Mouse (Mus musculus): ENCODE measurements around the gene Pcdh7. TPM values are rescaled to one million over a fixed set of nuclear protein-coding genes. Genes with fewer than 3 reads are reported as not detected.

Gene Pcdh7
- polyA plus RNA-seq, 1 experiment: 3.7 TPM

DNA sequence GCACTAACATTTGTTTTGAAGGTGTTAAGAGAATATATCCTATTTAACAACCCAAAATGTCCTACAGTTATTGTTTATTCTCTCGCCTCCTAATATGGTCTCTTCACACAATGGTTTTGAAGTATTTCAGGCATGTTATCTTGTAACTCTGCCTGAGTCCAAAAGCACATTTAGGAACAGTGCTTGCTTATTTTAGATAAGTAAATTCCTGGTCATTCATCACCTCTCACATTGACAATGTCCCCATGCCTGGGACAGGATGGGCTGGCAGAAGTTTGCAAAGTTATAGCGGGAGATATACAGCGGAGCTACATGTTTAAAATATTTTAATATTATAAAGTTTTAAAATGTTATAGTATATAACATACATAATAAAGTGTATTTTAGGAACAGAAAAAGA lies 365.3 kb downstream of the Pcdh7 start:
- no peak overlapping the region for H3K27ac ChIP-seq (ENCODE audit: control insufficient read depth, insufficient read depth, low read depth, low read length, poor library complexity)
- no peaks in the 10 kb centered on the region for H3K4me1 ChIP-seq (ENCODE audit: control insufficient read depth, insufficient read depth, low read length)
- H3K4me3 ChIP-seq (replicated peaks; ENCODE audit: control insufficient read depth, low read depth, low read length): no peak overlapping the region
- 85% methylated on average over 3 of the region's 3 CpGs for WGBS
- TF ChIP-seq POLR2A (IDR thresholded peaks at IDR 0.05; ENCODE audit: borderline replicate concordance, control insufficient read depth, low read depth, low read length): no peak

DNA sequence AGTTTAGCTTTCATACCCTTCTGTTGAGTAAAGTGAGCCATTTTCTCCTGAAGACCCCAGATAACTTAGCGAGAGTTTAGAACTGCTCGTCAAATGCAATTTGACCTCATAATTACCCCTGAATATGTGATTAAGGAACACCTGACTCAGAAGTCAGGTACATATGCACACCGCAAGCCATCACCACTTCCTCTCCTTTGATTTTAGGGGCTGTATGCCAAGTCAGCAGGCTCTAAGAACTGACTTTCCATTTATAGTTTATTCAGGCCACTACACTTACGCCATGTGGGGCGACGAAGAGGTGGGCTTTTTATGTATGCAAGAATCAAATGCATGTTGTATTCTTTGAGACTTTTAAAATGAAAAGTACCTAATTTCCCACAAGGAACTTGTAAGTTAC lies 366.2 kb downstream of the Pcdh7 start:
- WGBS: 26% methylated on average over 6 of the region's 6 CpGs
- H3K4me1 ChIP-seq (ENCODE audit: control insufficient read depth, insufficient read depth, low read length): no peaks in the 10 kb centered on the region
- H3K4me3 ChIP-seq (replicated peaks; ENCODE audit: control insufficient read depth, low read depth, low read length): no peak overlapping the region
- TF ChIP-seq POLR2A (IDR thresholded peaks at IDR 0.05; ENCODE audit: borderline replicate concordance, control insufficient read depth, low read depth, low read length): no peak
- no peak for TF ChIP-seq CTCF (IDR thresholded peaks at IDR 0.05; ENCODE audit: control insufficient read depth, insufficient read depth, low read length)
- no peak overlapping the region for H3K27ac ChIP-seq (ENCODE audit: control insufficient read depth, insufficient read depth, low read depth, low read length, poor library complexity)

DNA sequence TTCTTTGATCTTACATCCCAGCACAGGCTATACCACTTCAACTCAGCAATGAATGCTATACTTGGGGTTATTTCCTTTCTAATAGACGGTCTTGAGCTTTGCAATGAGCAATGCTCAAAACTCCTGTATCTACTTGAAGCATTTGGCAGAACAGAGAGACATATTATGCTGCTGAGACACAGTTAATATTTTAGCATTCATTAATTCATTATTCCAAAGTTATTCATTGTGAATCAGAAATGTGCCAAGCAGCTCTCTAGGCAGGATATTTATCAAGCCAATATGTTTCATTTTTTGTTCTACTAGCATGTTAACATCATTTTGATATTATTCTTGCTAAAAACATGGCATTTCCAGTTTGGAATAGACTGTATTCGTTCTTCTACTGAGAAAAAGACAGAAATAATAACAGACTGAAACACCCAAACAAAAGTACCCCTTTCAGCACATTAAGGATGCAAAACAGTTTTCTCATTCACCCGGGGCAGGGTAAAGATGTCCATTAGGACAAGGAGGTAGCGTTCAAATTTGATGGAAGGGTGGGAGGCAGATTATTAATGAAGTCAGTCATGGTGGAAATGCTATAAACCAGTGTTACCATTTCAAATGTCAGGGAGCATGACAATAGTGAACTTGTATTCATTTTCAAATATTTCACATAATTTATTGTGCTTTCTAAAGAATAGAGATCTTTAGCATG lies 391.0 kb downstream of the Pcdh7 start:
- no peak for TF ChIP-seq CTCF (IDR thresholded peaks at IDR 0.05; ENCODE audit: control insufficient read depth, insufficient read depth, low read length)
- TF ChIP-seq POLR2A (IDR thresholded peaks at IDR 0.05; ENCODE audit: borderline replicate concordance, control insufficient read depth, low read depth, low read length): no peak
- Histone ChIP-seq H3K4me1 (ENCODE audit: control insufficient read depth, insufficient read depth, low read length) (no peaks in the 10 kb centered on the region), H3K27ac (ENCODE audit: control insufficient read depth, insufficient read depth, low read depth, low read length, poor library complexity) (no peak overlapping the region), H3K4me3 (replicated peaks; ENCODE audit: control insufficient read depth, low read depth, low read length) (no peak overlapping the region)
- whole genome bisulfite sequencing: 74% methylated on average over 4 of the region's 4 CpGs

DNA sequence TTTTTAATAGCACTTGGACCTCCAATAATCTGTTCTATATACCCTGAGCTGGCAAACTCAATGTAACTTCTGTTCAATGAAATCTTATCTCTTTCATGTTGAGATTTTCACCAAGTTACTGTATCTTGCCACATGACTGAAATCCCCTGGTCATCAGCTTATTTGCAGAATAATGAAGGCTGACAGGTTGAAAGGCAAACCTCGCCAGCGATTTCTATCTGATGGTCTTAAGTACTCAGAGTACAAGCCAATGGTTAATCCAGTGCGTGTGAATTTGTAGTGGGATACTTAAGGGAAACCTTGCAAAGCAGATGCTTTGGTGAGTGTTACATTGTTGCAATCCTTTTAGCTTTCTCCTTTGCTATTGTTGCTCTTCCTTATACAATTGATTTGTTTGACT lies 398.3 kb downstream of the Pcdh7 start:
- Histone ChIP-seq H3K27ac (ENCODE audit: control insufficient read depth, insufficient read depth, low read depth, low read length, poor library complexity) (no peak overlapping the region), H3K4me3 (replicated peaks; ENCODE audit: control insufficient read depth, low read depth, low read length) (no peak overlapping the region), H3K4me1 (ENCODE audit: control insufficient read depth, insufficient read depth, low read length) (no peaks in the 10 kb centered on the region)
- 76% methylated on average over 3 of the region's 3 CpGs for WGBS
- no peak for TF ChIP-seq CTCF (IDR thresholded peaks at IDR 0.05; ENCODE audit: control insufficient read depth, insufficient read depth, low read length)
- TF ChIP-seq POLR2A (IDR thresholded peaks at IDR 0.05; ENCODE audit: borderline replicate concordance, control insufficient read depth, low read depth, low read length): no peak

DNA sequence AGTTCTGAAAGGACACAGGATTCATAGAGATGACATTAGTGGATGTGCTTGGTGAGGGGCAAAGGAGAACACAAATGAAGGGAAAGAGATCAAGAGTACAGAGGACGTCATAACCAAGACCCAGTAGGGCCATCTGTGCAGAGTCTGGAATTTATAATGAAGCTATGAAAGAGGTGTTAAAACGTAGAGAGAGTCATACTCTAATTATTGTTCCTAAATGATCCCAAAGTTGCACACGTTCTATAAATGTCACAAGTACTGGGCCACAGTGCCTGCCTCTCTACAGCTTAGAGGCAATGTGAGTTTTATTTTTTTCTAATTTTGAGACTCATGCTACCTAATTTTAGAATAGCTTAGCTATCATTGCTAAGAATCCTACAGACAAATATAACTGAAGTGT lies 400.1 kb downstream of the Pcdh7 start:
- WGBS: 77% methylated on average over 3 of the region's 3 CpGs
- TF ChIP-seq POLR2A (IDR thresholded peaks at IDR 0.05; ENCODE audit: borderline replicate concordance, control insufficient read depth, low read depth, low read length): no peak
- no peak for TF ChIP-seq CTCF (IDR thresholded peaks at IDR 0.05; ENCODE audit: control insufficient read depth, insufficient read depth, low read length)

DNA sequence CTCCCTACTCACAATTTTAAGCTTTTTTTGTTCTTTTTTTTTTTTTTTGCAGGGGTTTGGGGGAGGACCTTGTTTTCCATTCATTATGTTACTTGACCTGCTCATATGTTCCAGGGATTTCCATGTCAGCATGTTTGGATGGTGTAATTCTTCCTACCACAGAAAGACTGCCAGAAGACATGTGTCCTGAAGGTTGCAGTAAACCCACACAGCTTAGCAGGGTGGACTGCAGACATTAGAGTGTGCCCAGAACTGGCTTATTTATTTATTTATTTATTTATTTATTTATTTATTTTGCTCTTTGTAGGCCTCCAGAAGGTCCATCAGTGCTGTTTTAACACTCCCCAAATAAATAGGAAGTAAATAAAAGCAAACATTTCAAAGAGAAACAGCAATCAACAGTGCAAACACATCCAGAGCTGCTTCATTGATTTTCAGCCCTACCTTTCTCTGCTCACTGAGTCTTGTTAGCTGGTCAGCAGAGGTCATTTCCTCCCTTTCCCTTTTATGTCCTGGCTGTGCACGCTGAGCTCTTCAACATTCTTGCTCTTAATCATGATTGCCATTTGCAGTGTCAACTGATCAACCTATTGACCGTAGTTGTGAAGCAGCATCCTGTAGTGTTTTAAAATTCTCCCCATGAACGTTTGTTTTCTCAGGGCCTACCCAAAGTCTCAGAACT lies 401.3 kb downstream of the Pcdh7 start:
- TF ChIP-seq POLR2A (IDR thresholded peaks at IDR 0.05; ENCODE audit: borderline replicate concordance, control insufficient read depth, low read depth, low read length) (no peak), CTCF (IDR thresholded peaks at IDR 0.05; ENCODE audit: control insufficient read depth, insufficient read depth, low read length) (no peak)
- no peaks in the 10 kb centered on the region for H3K4me1 ChIP-seq (ENCODE audit: control insufficient read depth, insufficient read depth, low read length)
- WGBS: 64% methylated on average over 3 of the region's 3 CpGs

More for the DNA sequence above, 400.1 kb downstream of the Pcdh7 start:
- Histone ChIP-seq H3K4me3 (replicated peaks; ENCODE audit: control insufficient read depth, low read depth, low read length) (no peak overlapping the region), H3K4me1 (ENCODE audit: control insufficient read depth, insufficient read depth, low read length) (no peaks in the 10 kb centered on the region), H3K27ac (ENCODE audit: control insufficient read depth, insufficient read depth, low read depth, low read length, poor library complexity) (no peak overlapping the region)

DNA sequence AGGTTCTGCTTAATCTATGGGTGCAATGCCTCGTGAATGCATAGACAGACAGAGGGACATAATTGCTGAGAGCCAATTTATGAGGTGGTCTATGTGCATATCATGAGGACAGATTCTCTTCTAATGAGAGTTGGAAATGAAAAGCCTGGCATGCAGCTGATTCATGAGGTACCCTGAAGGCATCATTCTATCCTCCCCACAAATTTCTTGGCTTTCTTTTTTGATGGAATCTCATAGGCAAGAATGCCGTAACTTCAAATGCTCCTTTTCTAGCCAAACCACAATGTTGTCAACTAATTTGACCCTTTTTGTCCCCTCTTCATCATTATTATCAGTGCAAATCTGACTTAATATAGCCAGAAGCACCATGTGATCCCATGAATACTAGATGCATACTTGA lies 426.1 kb downstream of the Pcdh7 start:
- Histone ChIP-seq H3K27ac (ENCODE audit: control insufficient read depth, insufficient read depth, low read depth, low read length, poor library complexity) (no peak overlapping the region), H3K4me3 (replicated peaks; ENCODE audit: control insufficient read depth, low read depth, low read length) (no peak overlapping the region), H3K4me1 (ENCODE audit: control insufficient read depth, insufficient read depth, low read length) (no peaks in the 10 kb centered on the region)
- TF ChIP-seq CTCF (IDR thresholded peaks at IDR 0.05; ENCODE audit: control insufficient read depth, insufficient read depth, low read length) (no peak), POLR2A (IDR thresholded peaks at IDR 0.05; ENCODE audit: borderline replicate concordance, control insufficient read depth, low read depth, low read length) (no peak)
- 84% methylated on average over 2 of the region's 2 CpGs for WGBS

More for the DNA sequence above, 401.3 kb downstream of the Pcdh7 start:
- no peak overlapping the region for H3K4me3 ChIP-seq (replicated peaks; ENCODE audit: control insufficient read depth, low read depth, low read length)
- H3K27ac ChIP-seq (ENCODE audit: control insufficient read depth, insufficient read depth, low read depth, low read length, poor library complexity): no peak overlapping the region

DNA sequence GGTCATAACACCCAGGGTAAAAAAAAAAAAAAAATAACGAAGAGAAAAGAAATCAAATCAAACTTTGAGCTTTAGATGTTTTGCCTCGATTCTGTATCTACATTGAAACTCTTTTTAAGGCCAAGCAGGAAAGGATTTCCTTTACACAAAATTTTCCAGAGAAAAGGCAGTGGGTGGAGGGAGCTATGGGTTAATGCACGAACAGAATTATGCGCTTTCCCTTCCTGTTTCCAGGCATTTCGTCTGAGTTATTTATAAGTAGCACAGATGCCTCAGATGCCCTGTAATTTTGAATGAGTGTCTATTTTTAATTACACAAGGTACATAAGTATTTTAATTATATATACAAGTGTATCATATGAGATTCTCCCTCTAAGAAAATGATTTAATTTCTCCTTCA lies 436.2 kb downstream of the Pcdh7 start:
- Histone ChIP-seq H3K4me1 (ENCODE audit: control insufficient read depth, insufficient read depth, low read length) (no peaks in the 10 kb centered on the region), H3K27ac (ENCODE audit: control insufficient read depth, insufficient read depth, low read depth, low read length, poor library complexity) (no peak overlapping the region), H3K4me3 (replicated peaks; ENCODE audit: control insufficient read depth, low read depth, low read length) (no peak overlapping the region)
- no peak for TF ChIP-seq CTCF (IDR thresholded peaks at IDR 0.05; ENCODE audit: control insufficient read depth, insufficient read depth, low read length)
- TF ChIP-seq POLR2A (IDR thresholded peaks at IDR 0.05; ENCODE audit: borderline replicate concordance, control insufficient read depth, low read depth, low read length): no peak
- 72% methylated on average over 5 of the region's 5 CpGs for WGBS
